Mouse (Mus musculus) limb, embryonic 13.5 days (tissue): ENCODE measurements at regions not wholly inside any gene's neighbourhood (a gene's known extent, or its start where the extent isn't known, plus 50 kb on each side); places are given as distances from the start of the nearest gene placed in this dataset.

Experiments used
- ATAC-seq: fragments of 200-750 bp; cut with Nextera tagmentation; 2 replicates; pipeline ENCODE4 v1.8.0; 2017; ENCODE audit warnings: low read depth, moderate number of reproducible peaks, moderate TSS enrichment; ENCODE audit not compliant: low FRiP score
- H3K27ac ChIP-seq: fragments of 300-500 bp; sonication (generic); 2 replicates; pipeline ENCODE4 v1.5.1; 2015; ENCODE audit warnings: inconsistent platforms, mild to moderate bottlenecking, moderate library complexity
- H3K27me3 ChIP-seq: fragments of 300-500 bp; sonication (generic); 2 replicates; pipeline ENCODE4 v1.6.1; 2015; ENCODE audit warnings: mild to moderate bottlenecking, inconsistent platforms
- H3K36me3 ChIP-seq: fragments of 300-500 bp; sonication (generic); 2 replicates; pipeline ENCODE4 v1.6.1; 2015; ENCODE audit warnings: inconsistent platforms, mild to moderate bottlenecking, moderate library complexity
- H3K4me1 ChIP-seq: fragments of 300-500 bp; sonication (generic); 2 replicates; pipeline ENCODE4 v1.6.1; 2015; ENCODE audit warnings: inconsistent platforms
- H3K4me2 ChIP-seq: fragments of 300-500 bp; sonication (generic); replicated peaks from 2 replicates; pipeline ENCODE4 v1.6.1; 2015; ENCODE audit warnings: inconsistent platforms, mild to moderate bottlenecking, moderate library complexity
- H3K4me3 ChIP-seq: fragments of 300-500 bp; sonication (generic); 2 replicates; pipeline ENCODE4 v1.5.1; 2015; ENCODE audit warnings: moderate library complexity, mild to moderate bottlenecking, inconsistent platforms
- H3K9ac ChIP-seq: fragments of 300-500 bp; sonication (generic); 2 replicates; pipeline ENCODE4 v1.6.1; 2015; ENCODE audit warnings: mild to moderate bottlenecking, inconsistent platforms
- H3K9me3 ChIP-seq: fragments of 300-500 bp; sonication (generic); 2 replicates; pipeline ENCODE4 v1.6.1; 2016; ENCODE audit warnings: inconsistent platforms
- WGBS: fragments of 180-500 bp; shearing (Covaris S2); methylation state at CpG from one replicate; pipeline ENCODE4 v1.1.7; 2015; 5-methylcytosine and 5-hydroxymethylcytosine counted together

DNA sequence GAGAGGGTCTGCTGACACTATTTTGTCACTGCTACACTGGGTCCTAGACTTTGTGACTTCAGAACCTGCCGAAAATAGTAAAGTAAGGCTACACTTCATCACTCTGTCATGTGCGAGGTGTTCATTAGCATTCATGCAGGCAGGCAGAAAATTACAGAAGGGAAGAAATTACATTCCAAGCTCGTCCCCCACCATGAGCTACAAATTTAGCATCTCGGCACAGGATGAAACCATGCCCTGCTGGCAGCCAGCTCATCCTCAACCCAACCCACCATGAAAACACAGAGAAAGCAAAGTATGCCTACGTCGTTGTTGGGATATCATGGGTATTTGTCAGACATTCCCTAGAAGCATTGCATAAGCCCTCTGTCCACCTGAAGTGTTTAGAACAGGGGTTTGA lies 103.9 kb downstream of the Kctd12 start:
- H3K9me3 ChIP-seq, result no peaks in the 10 kb centered on the region
- H3K4me1 ChIP-seq, result peaks cover 17% of the 10 kb centered on the region
- H3K4me2 ChIP-seq, result no peak overlapping the region
- no peak overlapping the region for H3K27ac ChIP-seq
- no peaks in the 10 kb centered on the region for H3K27me3 ChIP-seq
- H3K36me3 ChIP-seq, result no peaks in the 10 kb centered on the region
- 85% methylated on average over 6 of the region's 6 CpGs for WGBS
- no peak overlapping the region for H3K4me3 ChIP-seq
- no peak for ATAC-seq
- no peak overlapping the region for H3K9ac ChIP-seq

DNA sequence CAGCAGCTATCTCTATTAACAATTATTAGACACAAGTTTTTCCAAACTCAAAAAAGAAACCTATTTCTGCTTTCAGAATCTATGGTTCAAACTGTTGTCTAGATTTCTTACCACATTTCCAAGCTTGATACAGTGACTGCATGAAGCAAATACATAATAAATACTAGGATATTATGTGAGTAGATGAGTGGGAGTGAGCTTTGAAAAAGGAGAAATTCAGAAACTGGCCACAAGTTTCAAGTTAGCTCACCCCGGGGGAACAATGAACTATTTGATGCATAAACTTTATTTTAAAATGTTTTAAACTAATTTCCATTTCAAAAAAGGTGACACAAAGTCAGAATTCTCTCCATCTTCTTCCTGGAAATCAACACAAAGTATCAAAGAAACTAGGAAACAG lies 114.3 kb downstream of the Kctd12 start:
- no peaks in the 10 kb centered on the region for H3K27me3 ChIP-seq
- no peak for ATAC-seq
- no peak overlapping the region for H3K4me3 ChIP-seq
- H3K36me3 ChIP-seq, result no peaks in the 10 kb centered on the region
- no peaks in the 10 kb centered on the region for H3K4me1 ChIP-seq
- WGBS, result 88% methylated on average over 1 of the region's 1 CpGs
- no peak overlapping the region for H3K4me2 ChIP-seq
- H3K9ac ChIP-seq, result no peak overlapping the region
- no peak overlapping the region for H3K27ac ChIP-seq
- no peaks in the 10 kb centered on the region for H3K9me3 ChIP-seq

DNA sequence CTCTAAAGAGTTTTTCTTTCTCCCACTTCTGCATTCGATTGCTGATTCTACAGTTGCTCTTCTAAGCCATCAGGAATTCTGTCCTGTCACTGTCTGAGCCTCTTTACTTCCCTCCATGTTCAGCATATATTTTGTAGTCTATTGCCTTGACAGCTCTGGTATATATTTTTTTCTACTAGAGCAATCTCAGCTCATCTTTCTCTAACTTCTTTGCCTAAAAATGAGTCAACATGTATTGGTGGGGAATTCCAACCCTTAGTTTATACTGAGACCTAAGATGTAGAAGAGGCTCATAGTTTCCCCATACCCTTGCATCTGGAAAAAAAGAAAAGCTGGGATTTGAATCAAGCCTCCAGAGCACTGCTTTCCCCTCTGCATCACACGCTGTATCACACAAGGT lies 114.7 kb downstream of the Kctd12 start:
- Histone ChIP-seq H3K27me3 (no peaks in the 10 kb centered on the region), H3K4me1 (no peaks in the 10 kb centered on the region), H3K4me3 (no peak overlapping the region), H3K4me2 (no peak overlapping the region), H3K9ac (no peak overlapping the region), H3K27ac (no peak overlapping the region), H3K9me3 (no peaks in the 10 kb centered on the region), H3K36me3 (no peaks in the 10 kb centered on the region)
- ATAC-seq, result no peak
- WGBS, result 82% methylated on average over 2 of the region's 2 CpGs

DNA sequence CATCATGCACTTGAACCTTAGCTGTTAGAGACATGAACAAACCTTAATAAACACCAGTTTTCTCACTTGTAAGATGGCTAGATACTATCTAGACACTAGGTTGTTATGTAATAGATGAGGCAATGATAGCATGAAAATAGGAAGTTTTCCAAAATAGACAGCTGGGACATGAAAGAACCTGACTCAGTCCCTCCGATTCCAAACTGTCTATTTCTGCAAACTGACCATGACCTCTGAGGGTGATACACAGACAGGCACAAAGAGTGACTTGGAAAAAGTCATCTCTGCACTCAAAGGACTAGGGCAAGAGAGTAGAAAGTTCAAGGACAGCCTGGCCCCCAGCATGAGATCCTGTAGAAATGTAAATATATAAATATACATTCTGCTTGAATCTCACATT lies 115.9 kb downstream of the Kctd12 start:
- no peak overlapping the region for H3K27ac ChIP-seq
- no peaks in the 10 kb centered on the region for H3K27me3 ChIP-seq
- WGBS, result 79% methylated on average over 1 of the region's 1 CpGs
- ATAC-seq, result no peak
- no peak overlapping the region for H3K4me2 ChIP-seq
- no peak overlapping the region for H3K9ac ChIP-seq
- no peaks in the 10 kb centered on the region for H3K4me1 ChIP-seq
- no peak overlapping the region for H3K4me3 ChIP-seq
- H3K9me3 ChIP-seq, result no peaks in the 10 kb centered on the region
- no peaks in the 10 kb centered on the region for H3K36me3 ChIP-seq

GRCm38 (mm10) chr14:102861694-102862093 lies 120.7 kb downstream of the Kctd12 start:
- H3K27ac ChIP-seq, result no peak overlapping the region
- H3K4me3 ChIP-seq, result no peak overlapping the region
- H3K27me3 ChIP-seq, result no peaks in the 10 kb centered on the region
- no peaks in the 10 kb centered on the region for H3K36me3 ChIP-seq
- no peak overlapping the region for H3K9ac ChIP-seq
- ATAC-seq, result no peak
- H3K4me2 ChIP-seq, result no peak overlapping the region
- H3K9me3 ChIP-seq, result no peaks in the 10 kb centered on the region
- 95% methylated on average over 1 of the region's 1 CpGs for WGBS
- H3K4me1 ChIP-seq, result peaks cover 6% of the 10 kb centered on the region

DNA sequence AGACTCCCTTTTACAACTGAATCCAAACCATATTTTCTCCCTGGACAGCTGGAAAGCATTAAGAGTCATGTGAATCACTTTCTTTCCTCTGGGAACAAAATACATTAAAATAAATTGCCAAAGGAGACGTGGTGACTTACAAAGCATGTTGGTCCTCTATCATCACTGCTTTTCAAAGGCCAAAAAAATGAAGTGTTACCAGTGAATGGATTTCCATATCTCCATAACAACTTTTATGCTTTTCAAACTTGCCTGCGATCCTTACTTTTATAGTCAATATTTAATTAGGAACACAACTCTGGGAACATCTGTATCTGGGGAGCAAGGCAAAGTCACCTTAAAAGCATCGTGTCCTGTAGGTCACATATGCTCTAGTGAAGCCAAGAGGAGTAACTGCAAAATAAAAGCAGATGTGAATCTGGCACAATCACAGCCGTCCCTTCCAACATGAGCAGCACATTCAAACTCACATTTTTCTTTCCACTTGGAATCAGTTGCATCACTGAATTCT lies 123.0 kb downstream of the Kctd12 start:
- peaks cover 19% of the 10 kb centered on the region for H3K4me1 ChIP-seq
- H3K4me2 ChIP-seq, result no peak overlapping the region
- no peak overlapping the region for H3K4me3 ChIP-seq
- WGBS, result 12% methylated on average over 4 of the region's 4 CpGs
- ATAC-seq, result peak; percentile 87
- H3K27me3 ChIP-seq, result no peaks in the 10 kb centered on the region
- H3K27ac ChIP-seq, result peak overlapping the region; percentile 40; the same call in 1 of the 2 replicates
- no peak overlapping the region for H3K9ac ChIP-seq
- no peaks in the 10 kb centered on the region for H3K9me3 ChIP-seq
- no peaks in the 10 kb centered on the region for H3K36me3 ChIP-seq

DNA sequence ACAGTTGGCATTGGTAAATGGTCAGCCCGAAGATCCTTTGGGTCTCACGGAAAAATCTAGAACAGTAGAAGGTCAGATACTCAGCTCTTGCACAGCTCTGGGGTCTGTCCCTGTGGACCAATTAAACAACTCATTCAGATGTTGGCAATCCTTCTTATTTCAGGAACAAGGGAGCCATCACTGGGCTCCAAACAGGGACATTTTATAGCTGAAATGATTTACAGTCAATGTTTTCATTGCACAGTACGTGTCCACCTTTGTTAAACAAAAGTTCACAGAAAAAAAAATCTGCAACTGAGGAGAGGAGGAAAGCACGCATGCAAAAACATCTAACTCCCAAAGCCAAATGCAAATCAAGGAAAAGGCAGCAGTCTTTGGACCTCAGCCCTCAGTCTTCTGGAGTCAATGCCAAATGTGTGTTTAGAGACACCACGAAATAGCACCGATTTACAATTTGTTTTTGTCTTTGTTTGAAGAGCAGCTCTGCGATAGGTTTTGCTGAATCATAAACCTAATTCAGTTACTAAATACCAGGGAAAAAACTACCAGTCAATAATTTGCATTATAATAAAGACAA lies 127.1 kb downstream of the Kctd12 start:
- Histone ChIP-seq H3K36me3 (no peaks in the 10 kb centered on the region), H3K27ac (no peak overlapping the region), H3K9me3 (no peaks in the 10 kb centered on the region), H3K4me3 (no peak overlapping the region), H3K4me1 (peaks cover 21% of the 10 kb centered on the region), H3K9ac (no peak overlapping the region), H3K4me2 (no peak overlapping the region), H3K27me3 (no peaks in the 10 kb centered on the region)
- ATAC-seq, result peak; percentile 48; the same call in 1 of the 2 replicates
- 49% methylated on average over 7 of the region's 7 CpGs for WGBS

DNA sequence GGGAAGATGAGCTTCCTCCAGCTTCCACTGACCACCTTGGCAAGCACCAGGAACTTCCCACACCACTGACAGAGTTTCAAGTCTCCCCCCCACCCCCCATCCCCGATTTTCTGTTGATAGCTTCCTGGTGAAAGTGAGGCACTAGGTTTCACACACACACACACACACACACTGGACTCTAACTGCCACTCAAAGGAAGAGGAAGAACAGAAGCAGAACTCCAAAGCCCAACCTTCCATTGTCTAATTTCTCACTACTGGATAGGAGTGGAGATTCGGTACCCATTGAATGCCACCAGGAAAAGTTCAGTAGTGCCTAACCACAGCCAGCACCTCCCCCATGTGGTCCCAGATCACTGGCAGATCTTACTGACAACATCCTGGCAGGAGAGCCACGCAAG lies 138.7 kb downstream of the Kctd12 start:
- H3K9ac ChIP-seq, result no peak overlapping the region
- H3K36me3 ChIP-seq, result no peaks in the 10 kb centered on the region
- 77% methylated on average over 3 of the region's 3 CpGs for WGBS
- no peaks in the 10 kb centered on the region for H3K9me3 ChIP-seq
- no peak overlapping the region for H3K27ac ChIP-seq
- no peaks in the 10 kb centered on the region for H3K4me1 ChIP-seq
- H3K27me3 ChIP-seq, result no peaks in the 10 kb centered on the region
- H3K4me3 ChIP-seq, result no peak overlapping the region
- H3K4me2 ChIP-seq, result no peak overlapping the region
- ATAC-seq, result no peak

DNA sequence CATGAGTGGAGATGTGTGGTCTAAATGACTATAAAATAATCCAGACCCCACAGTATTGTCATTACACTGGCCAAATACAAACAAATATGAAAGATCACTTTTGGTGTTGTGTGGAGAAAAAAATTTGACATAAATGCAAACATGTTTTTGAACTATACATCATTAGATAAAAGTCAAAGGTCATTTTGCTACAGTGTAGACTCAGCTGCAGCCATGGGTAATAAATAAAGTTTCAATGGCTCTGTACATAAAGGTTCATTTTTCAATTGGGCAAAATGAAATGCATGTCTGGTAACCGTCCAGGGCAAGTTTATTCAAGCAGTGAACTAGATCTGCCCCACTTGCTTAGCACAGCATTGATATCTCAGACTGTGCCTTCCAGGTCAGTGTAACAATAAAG lies 144.8 kb downstream of the Kctd12 start:
- no peak overlapping the region for H3K27ac ChIP-seq
- 36% methylated on average over 1 of the region's 1 CpGs for WGBS
- H3K36me3 ChIP-seq, result no peaks in the 10 kb centered on the region
- no peak overlapping the region for H3K9ac ChIP-seq
- no peak for ATAC-seq
- no peak overlapping the region for H3K4me3 ChIP-seq
- 0 out of 2 replicates have a peak, but pooled peaks cover 3% of the 10 kb centered on the region for H3K4me1 ChIP-seq
- no peaks in the 10 kb centered on the region for H3K9me3 ChIP-seq
- H3K27me3 ChIP-seq, result no peaks in the 10 kb centered on the region
- H3K4me2 ChIP-seq, result no peak overlapping the region

DNA sequence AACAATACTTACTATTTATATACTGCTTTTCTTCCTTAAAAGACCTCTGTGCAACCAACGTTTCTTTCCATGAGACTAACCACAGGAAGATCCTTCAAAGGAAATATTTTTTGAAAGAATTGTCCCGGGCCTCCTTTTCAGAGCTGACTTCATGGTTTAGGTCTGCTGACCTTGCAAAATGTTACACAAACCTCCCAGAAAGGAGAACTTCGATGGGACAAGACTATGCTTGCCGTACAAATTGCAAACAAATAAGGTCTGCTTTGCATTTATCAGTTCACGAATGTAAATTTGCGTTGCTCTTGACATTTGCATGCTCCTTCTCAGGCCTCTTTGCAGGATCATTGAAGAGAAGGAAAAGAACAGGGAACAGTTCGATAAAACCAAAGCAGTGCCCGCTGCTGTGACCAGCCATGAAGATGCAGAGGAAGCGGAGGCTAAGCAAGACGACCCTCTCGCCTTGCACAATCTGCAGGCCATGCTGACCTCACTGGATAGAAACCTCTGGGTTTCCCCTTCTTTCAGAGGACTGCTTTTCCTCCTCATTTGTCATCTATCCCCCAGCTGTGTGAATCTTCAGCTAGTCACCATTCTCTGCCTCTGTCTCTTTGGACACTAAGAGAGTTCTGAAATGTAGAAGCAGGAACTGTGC lies 147.2 kb downstream of the Kctd12 start:
- no peaks in the 10 kb centered on the region for H3K9me3 ChIP-seq
- no peak overlapping the region for H3K27ac ChIP-seq
- no peak for ATAC-seq
- 88% methylated on average over 11 of the region's 11 CpGs for WGBS
- H3K4me2 ChIP-seq, result no peak overlapping the region
- 0 out of 2 replicates have a peak, but pooled peaks cover 3% of the 10 kb centered on the region for H3K4me1 ChIP-seq
- H3K4me3 ChIP-seq, result no peak overlapping the region
- H3K36me3 ChIP-seq, result no peaks in the 10 kb centered on the region
- no peaks in the 10 kb centered on the region for H3K27me3 ChIP-seq
- no peak overlapping the region for H3K9ac ChIP-seq

- H3K36me3 ChIP-seq, result no peaks in the 10 kb centered on the region
- H3K27me3 ChIP-seq, result no peaks in the 10 kb centered on the region
- no peak overlapping the region for H3K4me2 ChIP-seq
- H3K9ac ChIP-seq, result no peak overlapping the region
- H3K4me1 ChIP-seq, result 0 out of 2 replicates have a peak, but pooled peaks cover 3% of the 10 kb centered on the region
- no peak overlapping the region for H3K4me3 ChIP-seq
- ATAC-seq, result no peak
- 78% methylated on average over 3 of the region's 3 CpGs for WGBS
- no peak overlapping the region for H3K27ac ChIP-seq
- H3K9me3 ChIP-seq, result no peaks in the 10 kb centered on the region
Measured at GRCm38 (mm10) chr14:102828442-102828841, 154.0 kb downstream of the Kctd12 start.

- Histone ChIP-seq H3K9ac (no peak overlapping the region), H3K9me3 (no peaks in the 10 kb centered on the region), H3K4me1 (0 out of 2 replicates have a peak, but pooled peaks cover 1% of the 10 kb centered on the region), H3K36me3 (no peaks in the 10 kb centered on the region), H3K4me3 (no peak overlapping the region), H3K27ac (no peak overlapping the region), H3K4me2 (no peak overlapping the region), H3K27me3 (no peaks in the 10 kb centered on the region)
- no peak for ATAC-seq
- WGBS, result 84% methylated on average over 7 of the region's 7 CpGs
Measured at GRCm38 (mm10) chr14:102827756-102828384, 154.6 kb downstream of the Kctd12 start.
